Mouse (Mus musculus) gastrocnemius, postnatal 10 days (tissue): Measurements from ENCODE around the gene 6030445D17Rik. TPM values are rescaled to one million over a fixed set of nuclear protein-coding genes. Genes with fewer than 3 reads are reported as not detected.

Experiments
- DNase-seq: peaks from one replicate; pipeline ENCODE4 v3.0.0; 2021; ENCODE audit warnings: mixed read lengths
- long read RNA-seq, 2 experiments: library from polyadenylated mRNA; stranded (forward); transcript quantifications; one replicate each; pipeline ENCODE4 v2.0.0; 2021
- total RNA-seq, 2 experiments: library from RNA; stranded (reverse); gene quantifications; 2 replicates each; pipeline ENCODE4 v1.2.3; 2021

The 6030445D17Rik gene
- total RNA-seq, result under 1 TPM; 0.25 to 0.26 TPM
- long read RNA-seq, experiment 1, result 0 reads
- long read RNA-seq, experiment 2, result 0 reads

GRCm38 (mm10) chr4:136462086-136462838 is at the start of gene 6030445D17Rik:
Gene 6030445D17Rik (plus strand): TSS chr4:136462250.
- peak; percentile 73 for DNase-seq

DNA sequence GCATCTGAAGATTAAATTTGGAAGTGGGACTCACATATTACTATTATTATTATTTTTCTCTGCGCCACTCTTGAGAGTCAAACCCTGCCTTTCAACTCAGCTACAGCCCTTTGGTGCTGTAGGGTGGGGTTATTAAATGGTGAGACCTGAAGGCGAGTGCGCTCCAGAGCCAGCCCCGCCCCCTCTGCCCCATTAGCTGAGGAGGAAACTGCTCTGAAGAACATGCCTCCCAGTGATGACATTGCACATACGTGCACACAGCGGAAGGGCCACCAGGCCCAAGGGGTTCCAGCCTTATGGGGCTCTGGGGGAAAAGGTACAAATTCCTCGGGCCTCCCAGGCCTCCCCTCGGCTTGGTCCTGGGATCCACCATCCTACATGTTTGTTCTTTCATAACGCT is 46.6 kb upstream of the 6030445D17Rik start:
- no peak for DNase-seq

DNA sequence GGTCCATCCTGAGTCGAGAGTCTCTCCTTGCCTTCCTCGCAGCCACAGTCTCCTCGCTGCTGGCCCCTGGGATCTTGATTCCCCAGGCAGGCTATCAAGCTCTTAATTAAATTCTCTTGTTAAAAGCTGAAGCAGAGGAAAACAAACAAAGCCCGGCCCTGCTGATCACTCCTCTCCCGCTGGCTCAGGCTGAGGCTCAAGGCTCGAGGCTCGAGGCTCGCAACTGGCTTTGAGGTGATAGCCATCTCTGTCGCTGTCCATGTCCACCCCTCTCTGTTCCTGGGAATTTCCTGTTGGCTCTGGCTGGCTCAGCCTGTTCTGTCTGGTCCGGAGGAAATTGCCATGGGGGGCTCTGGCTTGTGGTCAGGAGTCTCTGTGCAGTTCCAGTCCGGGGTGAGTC is 43.1 kb upstream of the 6030445D17Rik start:
- DNase-seq, result no peak

- no peak for DNase-seq
These were observed 42.7 kb upstream of the 6030445D17Rik start for GRCm38 (mm10) chr4:136419386-136419785.

DNA sequence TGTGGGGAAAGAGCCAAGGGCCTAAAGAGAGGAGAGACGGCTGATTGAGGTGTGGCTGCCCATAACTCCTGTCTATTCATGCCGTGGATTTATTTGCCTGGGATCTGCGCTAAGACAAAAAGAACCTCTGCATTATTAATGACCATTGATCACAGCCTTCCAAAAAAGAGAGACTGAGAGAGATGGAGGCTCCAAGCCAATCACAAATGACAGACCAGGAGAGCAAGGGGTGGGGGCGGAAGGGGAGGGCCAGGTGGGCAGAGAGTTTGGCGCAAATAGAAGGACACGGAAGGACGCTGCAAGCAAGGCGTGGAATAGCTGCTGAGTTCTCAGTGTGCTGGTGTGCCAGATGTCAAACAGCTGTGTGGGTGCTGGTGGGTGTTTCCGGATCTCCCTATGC is 38.8 kb upstream of the 6030445D17Rik start, which contains the start of gene Htr1d:
Gene Htr1d (plus strand): TSS at position 301 of the 400 bp plus-strand sequence.
- DNase-seq, result no peak

DNA sequence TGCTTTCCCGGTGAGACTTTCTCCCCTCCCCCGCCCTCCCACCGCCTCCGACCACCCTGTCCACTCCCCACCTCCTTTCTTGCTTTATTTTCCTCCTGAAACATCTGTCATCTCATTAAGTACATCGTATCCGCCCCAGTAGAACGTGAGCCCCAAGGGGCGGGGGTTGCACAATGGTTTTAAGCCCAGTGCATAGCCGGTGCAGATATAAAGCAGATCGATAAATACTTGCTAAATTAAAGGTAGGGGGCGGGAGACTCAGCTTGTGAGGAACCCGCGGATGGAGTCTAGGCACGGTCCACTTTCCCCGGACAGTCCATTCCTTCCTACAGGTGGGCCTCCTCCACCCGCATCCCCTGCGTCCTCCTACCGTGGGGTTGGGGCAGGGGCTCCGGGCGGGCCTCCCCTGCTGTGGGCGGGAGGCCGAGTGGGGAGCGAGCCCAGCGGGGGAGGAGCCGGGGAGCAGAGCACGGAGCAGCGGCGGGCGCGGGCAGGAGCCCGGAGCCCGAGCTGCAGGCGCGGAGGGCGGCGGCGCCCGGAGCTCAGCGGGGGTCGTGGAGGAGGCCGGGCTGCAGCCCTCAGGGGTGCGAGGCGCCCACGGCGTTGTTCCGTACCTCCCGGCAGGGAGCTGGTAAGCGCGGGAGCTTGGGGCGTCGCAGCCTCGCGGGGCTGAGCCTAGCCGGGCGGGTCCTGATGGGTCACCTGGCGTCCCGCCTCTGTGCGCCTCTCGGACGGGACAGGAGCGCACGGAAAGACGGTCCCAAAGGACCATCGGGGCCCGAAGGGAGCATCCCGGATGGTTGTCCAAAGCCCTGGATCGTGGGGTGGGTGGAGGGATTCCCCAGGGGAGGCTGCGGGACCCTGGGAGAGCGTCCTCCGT is 37.7 kb upstream of the 6030445D17Rik start:
- DNase-seq, result no peak

DNA sequence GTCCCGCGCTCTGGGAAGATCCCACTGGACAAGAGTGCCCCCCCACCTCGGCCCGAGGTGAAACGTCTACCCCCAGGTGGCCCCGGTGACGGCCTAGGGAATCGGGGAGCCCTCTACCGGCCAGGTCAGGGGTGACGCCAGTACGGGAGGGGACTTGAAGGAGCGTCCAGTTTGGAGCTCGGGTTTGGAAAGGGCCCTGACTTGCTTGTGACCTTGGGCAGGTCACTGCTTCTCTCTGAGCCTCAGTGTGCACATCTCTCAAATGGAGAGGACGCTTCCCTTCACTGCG is 37.1 kb upstream of the 6030445D17Rik start:
- peak; percentile 20 for DNase-seq

DNA sequence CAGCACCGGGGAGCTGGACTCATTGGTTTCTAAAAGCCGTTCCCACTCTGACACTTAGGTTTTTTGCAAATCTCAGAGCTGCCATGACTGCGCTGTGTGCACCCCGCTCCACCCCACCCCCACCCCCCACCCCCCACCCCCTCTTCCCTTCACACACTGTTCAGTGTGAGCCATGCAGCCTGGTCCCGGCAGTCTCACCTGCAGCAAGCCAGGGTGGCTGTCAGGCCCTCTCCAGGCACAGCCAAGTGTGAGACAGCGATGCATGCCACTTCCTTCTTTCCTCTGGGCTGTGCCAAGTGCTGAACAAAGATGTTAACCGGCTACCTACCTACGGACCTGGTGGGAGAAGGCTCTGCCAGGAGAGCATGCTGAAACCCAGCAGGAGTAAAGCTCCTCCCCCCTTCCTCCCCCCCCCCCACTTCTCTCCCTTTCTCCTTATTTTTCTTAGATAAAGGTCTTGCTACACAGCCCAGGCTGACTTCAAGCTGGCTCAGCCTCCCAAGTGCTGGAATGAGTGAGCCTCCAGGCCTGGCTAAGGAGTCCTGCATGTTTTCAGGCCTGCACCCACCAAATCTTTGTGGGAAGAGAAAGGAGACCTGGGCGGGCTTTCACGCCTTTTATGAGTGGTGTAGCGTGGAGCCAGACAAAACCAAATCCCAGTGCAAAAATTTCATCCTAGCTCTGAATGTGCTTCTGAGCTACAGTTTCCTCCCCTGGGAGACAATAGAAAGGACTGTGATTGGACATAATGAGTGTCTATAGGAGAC is 31.3 kb upstream of the 6030445D17Rik start:
- no peak for DNase-seq

DNA sequence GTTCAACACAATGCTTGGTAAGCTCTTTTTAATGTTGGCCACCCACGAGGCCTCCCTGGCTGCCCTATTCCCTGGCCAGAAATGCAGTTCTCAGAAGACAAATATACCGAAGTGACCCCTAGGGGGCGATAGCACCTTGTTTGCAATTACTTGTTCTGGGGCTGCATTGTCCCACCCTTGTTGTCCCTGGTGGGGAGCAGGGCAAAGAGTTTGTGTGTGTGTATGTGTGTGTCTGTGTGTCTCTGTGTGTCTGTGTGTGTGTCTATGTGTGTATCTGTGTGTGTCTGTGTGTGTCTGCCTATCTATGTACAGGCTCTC is 30.7 kb upstream of the 6030445D17Rik start:
- DNase-seq, result peak; percentile 63

- no peak for DNase-seq
These were observed 28.0 kb upstream of the 6030445D17Rik start for GRCm38 (mm10) chr4:136434029-136434428.

DNA sequence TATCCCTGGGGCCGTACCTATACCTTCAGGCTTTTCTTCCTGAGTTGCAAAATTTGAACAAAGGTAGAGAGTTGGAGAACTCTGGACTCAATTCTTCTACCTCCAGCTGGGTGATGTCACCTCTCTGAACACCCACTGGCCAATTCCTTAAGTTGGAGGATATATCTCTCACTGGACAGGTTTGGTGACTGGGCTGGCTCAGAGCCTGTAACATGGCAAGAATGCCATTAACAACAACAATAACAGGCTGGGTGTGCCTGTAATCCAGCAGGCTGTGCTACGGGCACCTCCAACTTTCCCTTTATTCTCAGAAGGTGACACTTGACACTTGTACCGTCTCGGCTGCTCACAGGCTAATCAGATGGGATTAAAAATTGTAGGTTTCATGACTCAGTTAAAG is 22.9 kb upstream of the 6030445D17Rik start:
- no peak for DNase-seq

- DNase-seq, result no peak
These were observed 20.6 kb upstream of the 6030445D17Rik start for GRCm38 (mm10) chr4:136441354-136442043.

GRCm38 (mm10) chr4:136444561-136444960 is 17.5 kb upstream of the 6030445D17Rik start:
- DNase-seq, result no peak

- DNase-seq, result no peak
These were observed 12.3 kb upstream of the 6030445D17Rik start for GRCm38 (mm10) chr4:136449795-136450194.

GRCm38 (mm10) chr4:136450271-136450670 is 11.8 kb upstream of the 6030445D17Rik start:
- DNase-seq, result no peak

GRCm38 (mm10) chr4:136451564-136451963 is 10.5 kb upstream of the 6030445D17Rik start:
- DNase-seq, result no peak

GRCm38 (mm10) chr4:136452286-136452685 is 9.8 kb upstream of the 6030445D17Rik start:
- no peak for DNase-seq

- no peak for DNase-seq
These were observed 9.3 kb upstream of the 6030445D17Rik start for GRCm38 (mm10) chr4:136452792-136453191.

GRCm38 (mm10) chr4:136454850-136455260 is 7.2 kb upstream of the 6030445D17Rik start:
- peak; percentile 84 for DNase-seq

DNA sequence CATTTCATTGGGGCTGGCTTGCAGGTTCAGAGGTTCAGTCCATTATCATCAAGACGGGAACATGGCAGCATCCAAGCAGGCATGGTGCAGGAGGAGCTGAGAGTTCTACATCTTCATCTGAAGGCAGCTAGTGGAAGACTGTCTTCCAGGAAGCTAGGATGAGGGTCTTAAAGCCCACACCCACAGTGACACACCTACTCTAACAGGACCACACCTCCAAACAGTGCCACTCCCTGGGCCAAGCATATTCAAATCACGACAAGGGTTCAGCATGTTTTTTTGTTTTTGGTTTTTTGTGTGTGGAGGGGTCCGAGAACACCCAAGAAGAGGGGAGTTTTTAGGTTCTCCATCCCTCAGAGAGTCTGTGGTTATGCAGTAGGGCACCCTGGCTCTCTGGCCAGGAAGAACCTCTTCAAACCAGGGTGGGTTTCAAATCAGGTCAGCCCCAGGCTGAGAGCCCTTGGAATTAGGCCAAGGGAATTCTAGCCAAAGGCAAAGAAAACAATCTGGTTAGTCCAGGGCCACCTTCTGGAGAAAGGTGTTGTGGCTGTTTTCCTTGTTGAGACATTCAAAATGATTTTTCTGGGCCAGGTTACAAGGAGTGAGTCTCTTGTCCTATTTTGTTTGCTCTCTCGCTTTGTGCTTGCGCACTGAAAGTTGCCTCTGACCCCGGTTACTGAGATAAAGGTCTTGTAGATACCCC is 5.4 kb upstream of the 6030445D17Rik start:
- no peak for DNase-seq

GRCm38 (mm10) chr4:136458276-136458675 is 3.8 kb upstream of the 6030445D17Rik start:
- DNase-seq, result no peak
